Mouse (Mus musculus) CH12.LX (cell line): ENCODE data around the gene Farsa. TPM values are rescaled to one million over a fixed set of nuclear protein-coding genes. Genes with fewer than 3 reads are reported as not detected.

Experiments
- DNase-seq: peaks from one replicate; pipeline ENCODE4 v3.0.0-alpha.2; 2013; ENCODE audit errors: extremely low read depth
- H3K27ac ChIP-seq: 2 replicates; pipeline ENCODE4 v1.5.1; 2012; ENCODE audit warnings: low read depth, mild to moderate bottlenecking, control low read depth, moderate library complexity; ENCODE audit not compliant: insufficient read depth
- H3K27me3 ChIP-seq: replicated peaks from 2 replicates; pipeline ENCODE3; 2012; ENCODE audit warnings: inconsistent platforms
- H3K36me3 ChIP-seq, 2 experiments: replicated peaks in 1 of 2; 2 replicates each; pipeline versions ENCODE3 to v1.6.1; 2012; ENCODE audit warnings: inconsistent platforms in 1 of 2, low read length in 1 of 2, mild to moderate bottlenecking in 1 of 2, mixed read lengths in 1 of 2, moderate library complexity in 1 of 2; ENCODE audit not compliant: control insufficient read depth in 1 of 2, insufficient read depth in 1 of 2
- H3K4me1 ChIP-seq, 2 experiments: 2 replicates each; pipeline ENCODE4 v1.6.1; 2012; ENCODE audit warnings: inconsistent platforms in 1 of 2, moderate library complexity in 1 of 2; ENCODE audit not compliant: insufficient read depth in 2 of 2, control insufficient read depth in 1 of 2
- H3K4me2 ChIP-seq: 2 replicates; pipeline ENCODE4 v1.6.1; 2012; ENCODE audit warnings: low read depth, mild to moderate bottlenecking, control low read depth; ENCODE audit not compliant: poor library complexity, insufficient read depth, severe bottlenecking
- H3K4me3 ChIP-seq, 3 experiments: fragments of 150-350 bp in 1 of 3; sonication (generic) in 1 of 3; replicated peaks in 1 of 3; 2 replicates each; pipeline versions ENCODE3 to v1.5.1; 2011 to 2012; ENCODE audit warnings: low read depth in 2 of 3, low read length in 2 of 3, mild to moderate bottlenecking in 2 of 3, moderate library complexity in 2 of 3, control low read depth in 1 of 3, improper control_type of control experiment in 1 of 3, inconsistent platforms in 1 of 3, mixed read lengths in 1 of 3; ENCODE audit not compliant: poor library complexity in 1 of 3
- H3K79me2 ChIP-seq: replicated peaks from 2 replicates; pipeline ENCODE4 v1.6.1; 2012; ENCODE audit warnings: mild to moderate bottlenecking, moderate library complexity; ENCODE audit not compliant: control insufficient read depth, poor library complexity, insufficient read depth, severe bottlenecking; ENCODE audit errors: extremely low read depth
- H3K9ac ChIP-seq: 2 replicates; pipeline ENCODE4 v1.6.1; 2012; ENCODE audit warnings: low read depth, mild to moderate bottlenecking, control low read depth, moderate library complexity; ENCODE audit not compliant: insufficient read depth
- H3K9me3 ChIP-seq: replicated peaks from 2 replicates; pipeline ENCODE3; 2012; ENCODE audit warnings: low read length, inconsistent platforms, mixed read lengths
- BHLHE40 ChIP-seq: IDR thresholded peaks from 2 replicates; pipeline ENCODE4 v1.6.1; 2011; ENCODE audit warnings: mild to moderate bottlenecking, low read depth, low read length, improper control_type of control experiment
- CHD1 ChIP-seq: IDR thresholded peaks from 2 replicates; pipeline ENCODE4 v1.6.1; 2012; ENCODE audit warnings: low read depth, low read length, improper control_type of control experiment, inconsistent platforms
- CHD2 ChIP-seq: IDR thresholded peaks from 2 replicates; pipeline ENCODE4 v1.6.1; 2011; ENCODE audit warnings: low read length, improper control_type of control experiment
- CTCF ChIP-seq, 2 experiments: IDR thresholded peaks in 1 of 2; conservative IDR thresholded peaks in 1 of 2; 2 replicates each; pipeline ENCODE4 v1.5.1; 2011 to 2012; ENCODE audit warnings: low read depth in 2 of 2, low read length in 2 of 2, improper control_type of control experiment in 1 of 2, inconsistent platforms in 1 of 2, mild to moderate bottlenecking in 1 of 2, moderate library complexity in 1 of 2
- ELF1 ChIP-seq: IDR thresholded peaks from 2 replicates; pipeline ENCODE4 v1.6.1; 2014; ENCODE audit warnings: low read depth, mild to moderate bottlenecking, inconsistent platforms, low read length, improper control_type of control experiment
- EP300 ChIP-seq: IDR thresholded peaks from 2 replicates; pipeline ENCODE4 v1.6.1; 2011; ENCODE audit warnings: low read length, improper control_type of control experiment
- ETS1 ChIP-seq: conservative IDR thresholded peaks from 2 replicates; pipeline ENCODE4 v1.6.1; 2012; ENCODE audit warnings: low read depth, mild to moderate bottlenecking, inconsistent platforms, low read length, improper control_type of control experiment, moderate library complexity
- GABPA ChIP-seq: IDR thresholded peaks from 2 replicates; pipeline ENCODE4 v1.6.1; 2012; ENCODE audit warnings: low read depth, low read length, improper control_type of control experiment, inconsistent platforms; ENCODE audit not compliant: insufficient replicate concordance
- JUN ChIP-seq: IDR thresholded peaks from 2 replicates; pipeline ENCODE4 v1.6.1; 2011; ENCODE audit warnings: low read depth, mild to moderate bottlenecking, low read length, improper control_type of control experiment, moderate library complexity; ENCODE audit not compliant: insufficient read depth
- JUND ChIP-seq: conservative IDR thresholded peaks from 2 replicates; pipeline ENCODE4 v1.6.1; 2011; ENCODE audit warnings: low read depth, low read length, improper control_type of control experiment
- KAT2A ChIP-seq: IDR thresholded peaks from 2 replicates; pipeline ENCODE4 v1.6.1; 2012; ENCODE audit warnings: low read length, improper control_type of control experiment, inconsistent platforms; ENCODE audit not compliant: insufficient replicate concordance
- MAX ChIP-seq: IDR thresholded peaks from 2 replicates; pipeline ENCODE4 v1.6.1; 2011; ENCODE audit warnings: low read length, improper control_type of control experiment
- MYC ChIP-seq: IDR thresholded peaks from 2 replicates; pipeline ENCODE4 v1.6.1; 2011; ENCODE audit warnings: low read depth, mild to moderate bottlenecking, improper control_type of control experiment, low read length
- NELFE ChIP-seq: IDR thresholded peaks from 2 replicates; pipeline ENCODE4 v1.6.1; 2011; ENCODE audit warnings: low read depth, low read length, improper control_type of control experiment
- POLR2A ChIP-seq: IDR thresholded peaks from 2 replicates; pipeline ENCODE4 v1.6.1; 2011; ENCODE audit warnings: low read depth, mild to moderate bottlenecking, improper control_type of control experiment, low read length
- RAD21 ChIP-seq: IDR thresholded peaks from 2 replicates; pipeline ENCODE4 v1.6.1; 2011; ENCODE audit warnings: low read depth, mild to moderate bottlenecking, low read length, improper control_type of control experiment, moderate library complexity
- RCOR1 ChIP-seq: conservative IDR thresholded peaks from 2 replicates; pipeline ENCODE4 v1.6.1; 2012; ENCODE audit warnings: low read depth, mild to moderate bottlenecking, inconsistent platforms, low read length, improper control_type of control experiment
- SIN3A ChIP-seq: IDR thresholded peaks from 2 replicates; pipeline ENCODE4 v1.6.1; 2012; ENCODE audit warnings: low read length, improper control_type of control experiment, inconsistent platforms
- SMC3 ChIP-seq: IDR thresholded peaks from 2 replicates; pipeline ENCODE4 v1.6.1; 2011; ENCODE audit warnings: low read depth, low read length, improper control_type of control experiment
- TBP ChIP-seq: conservative IDR thresholded peaks from 2 replicates; pipeline ENCODE4 v1.6.1; 2011; ENCODE audit warnings: low read depth, low read length, improper control_type of control experiment
- TCF12 ChIP-seq: IDR thresholded peaks from 2 replicates; pipeline ENCODE4 v1.6.1; 2014; ENCODE audit warnings: low read depth, mild to moderate bottlenecking, inconsistent platforms, low read length, improper control_type of control experiment
- UBTF ChIP-seq: IDR thresholded peaks from 2 replicates; pipeline ENCODE4 v1.6.1; 2012; ENCODE audit warnings: low read depth, mild to moderate bottlenecking, inconsistent platforms, low read length, improper control_type of control experiment, moderate library complexity
- USF1 ChIP-seq: IDR thresholded peaks from 2 replicates; pipeline ENCODE4 v1.6.1; 2014; ENCODE audit warnings: low read depth, mild to moderate bottlenecking, inconsistent platforms, low read length, improper control_type of control experiment
- USF2 ChIP-seq: conservative IDR thresholded peaks from 2 replicates; pipeline ENCODE4 v1.6.1; 2011; ENCODE audit warnings: low read depth, low read length, improper control_type of control experiment
- ZC3H11A ChIP-seq: IDR thresholded peaks from 2 replicates; pipeline ENCODE4 v1.6.1; 2012; ENCODE audit warnings: low read depth, mild to moderate bottlenecking, inconsistent platforms, low read length, improper control_type of control experiment
- ZMIZ1 ChIP-seq: IDR thresholded peaks from 2 replicates; pipeline ENCODE4 v1.6.1; 2012; ENCODE audit warnings: low read depth, mild to moderate bottlenecking, inconsistent platforms, low read length, improper control_type of control experiment
- ZNF384 ChIP-seq: IDR thresholded peaks from 2 replicates; pipeline ENCODE4 v1.6.1; 2012; ENCODE audit warnings: low read depth, low read length, improper control_type of control experiment, inconsistent platforms
- dilution Hi-C: fragments of 300-500 bp; cut with MboI; formaldehyde crosslinking; loops from 2 replicates; pipeline ENCODE4 v1.14.3; 2020; ENCODE audit warnings: low sequenced_read_pairs; ENCODE audit not compliant: extremely low pct_unique_long_range_greater_than_20kb, extremely low pct_ligation_motif_present
- in situ Hi-C: fragments of 300-500 bp; cut with MboI; formaldehyde crosslinking; loops from 3 replicates; pipeline ENCODE4 v1.14.3; 2019; ENCODE audit warnings: low sequenced_read_pairs, low pct_ligation_motif_present, low pct_unique_long_range_greater_than_20kb, mixed read lengths
- polyA plus RNA-seq: library from polyadenylated mRNA; unstranded; fragments of >175 nt; gene quantifications from 2 replicates; pipeline ENCODE4 v1.2.1, GENCODE M21; 2012; ENCODE audit warnings: low read depth; ENCODE audit not compliant: insufficient read length
- total RNA-seq, 2 experiments: library from RNA; depleted of rRNA; stranded (reverse); fragments of 300-350 nt in 1 of 2; fragments of >200 nt in 1 of 2; gene quantifications; 2 replicates each; pipeline ENCODE4 v1.2.3; 2012 to 2014

The Farsa gene
- total and polyA plus RNA-seq, 3 experiments, result 142 to 175 (median 146) TPM

DNA sequence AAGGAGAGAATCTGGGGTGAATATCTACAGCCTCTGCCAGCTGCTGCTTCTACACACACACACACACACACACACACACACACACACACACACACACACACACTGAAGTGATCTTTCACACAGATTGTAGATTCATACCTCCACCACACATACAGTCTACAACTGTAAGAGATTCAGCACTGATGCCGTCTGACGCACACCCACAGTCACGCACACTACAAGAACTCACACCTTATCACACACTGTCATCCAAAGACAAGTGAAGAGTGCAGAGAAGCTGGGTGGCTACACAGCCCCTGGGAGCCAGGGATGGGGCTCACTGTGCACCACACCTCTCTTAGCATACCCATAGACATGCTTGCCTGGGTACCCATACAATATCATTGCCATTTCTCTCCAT lies 43.0 kb upstream of the Farsa start:
- no peak overlapping the region for H3K4me3 ChIP-seq
- H3K9me3 ChIP-seq, result no peaks in the 10 kb centered on the region
- H3K36me3 ChIP-seq, result no peaks in the 10 kb centered on the region
- dilution Hi-C loops, result no loop called here
- H3K79me2 ChIP-seq, result no peaks in the 10 kb centered on the region
- H3K27ac ChIP-seq, result no peak overlapping the region
- TF ChIP-seq JUND (no peak), BHLHE40 (no peak), TCF12 (no peak), ETS1 (no peak), JUN (no peak), EP300 (no peak), CTCF (conservative IDR thresholded peaks at IDR 0.05 in 1 of 2, IDR thresholded peaks at IDR 0.05 in 1 of 2; ENCODE audit: low read depth in 2 of 2, low read length in 2 of 2) (no peak), UBTF (no peak), CHD1 (no peak), TBP (no peak), RAD21 (no peak), KAT2A (no peak), POLR2A (no peak), RCOR1 (no peak), NELFE (no peak), SMC3 (no peak), MYC (no peak), SIN3A (no peak), GABPA (no peak)
- TF ChIP-seq, all 38 proteins: peak for 0
- DNase-seq, result no peak
- peaks cover 2 to 12% of the 10 kb centered on the region in 2 experiments; a peak in 2 of 4 replicates for H3K4me1 ChIP-seq
- peaks cover 24% of the 10 kb centered on the region for H3K27me3 ChIP-seq
- H3K4me2 ChIP-seq, result no peak overlapping the region
- no peak overlapping the region for H3K9ac ChIP-seq
- in situ Hi-C loops, result loop anchor here (5.0 to 10.0 kb wide), 2 partner anchors 99 to 237 kb away; no protein-coding TSS in a partner anchor

DNA sequence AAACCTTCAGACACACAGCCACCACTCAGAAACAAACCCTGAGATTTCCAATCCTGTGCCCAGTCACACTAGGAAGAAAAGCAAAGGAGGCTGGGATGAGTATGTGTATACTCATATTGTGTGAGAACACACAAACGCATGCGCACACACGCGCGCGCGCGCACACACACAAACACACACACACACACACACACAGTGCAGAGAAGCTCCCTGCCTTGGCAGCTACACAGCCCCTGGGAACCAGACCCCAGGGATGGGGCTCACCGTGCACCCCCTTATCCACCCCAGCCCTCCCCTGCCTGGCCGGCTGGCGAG lies 42.6 kb upstream of the Farsa start:
- Histone ChIP-seq H3K27me3 (peaks cover 20% of the 10 kb centered on the region), H3K4me3 (no peak overlapping the region), H3K36me3 (no peaks in the 10 kb centered on the region), H3K27ac (no peak overlapping the region), H3K4me1 (peaks cover 2 to 12% of the 10 kb centered on the region in 2 experiments; a peak in 2 of 4 replicates), H3K79me2 (no peaks in the 10 kb centered on the region), H3K4me2 (no peak overlapping the region), H3K9ac (no peak overlapping the region)
- no peak for DNase-seq
- dilution Hi-C loops, result no loop called here
- in situ Hi-C loops, result loop anchor here (5.0 to 10.0 kb wide), 2 partner anchors 99 to 237 kb away; no protein-coding TSS in a partner anchor
- TF ChIP-seq BHLHE40 (no peak), CTCF (conservative IDR thresholded peaks at IDR 0.05 in 1 of 2, IDR thresholded peaks at IDR 0.05 in 1 of 2; ENCODE audit: low read depth in 2 of 2, low read length in 2 of 2) (no peak), ELF1 (no peak), USF1 (no peak), MAX (no peak), CHD2 (no peak), ETS1 (no peak), ZMIZ1 (no peak), ZC3H11A (no peak), USF2 (no peak), ZNF384 (no peak), RCOR1 (no peak), GABPA (no peak), EP300 (no peak)
- TF ChIP-seq, all 38 proteins: peak for 0
- no peaks in the 10 kb centered on the region for H3K9me3 ChIP-seq
